Mouse (Mus musculus) stomach, postnatal 0 days (tissue): ENCODE results near the gene Mmd2. TPM values are rescaled to one million over a fixed set of nuclear protein-coding genes. Genes with fewer than 3 reads are reported as not detected.

Source experiments
- ATAC-seq: fragments of 200-750 bp; cut with Nextera tagmentation; 2 replicates; pipeline ENCODE4 v1.8.0; 2017; ENCODE audit not compliant: low FRiP score, low TSS enrichment
- DNase-seq: peaks from one replicate; pipeline ENCODE4 v3.0.0-alpha.2; 2016; ENCODE audit warnings: low spot score
- H3K27ac ChIP-seq: fragments of 300-500 bp; sonication (generic); replicated peaks from 2 replicates; pipeline ENCODE4 v1.5.1; 2014; ENCODE audit warnings: mild to moderate bottlenecking, control low read depth
- H3K27me3 ChIP-seq: fragments of 300-500 bp; sonication (generic); 2 replicates; pipeline ENCODE4 v1.6.1; 2014; ENCODE audit warnings: low read length; ENCODE audit not compliant: control insufficient read depth, insufficient read depth
- H3K36me3 ChIP-seq: fragments of 300-500 bp; sonication (generic); 2 replicates; pipeline ENCODE4 v1.6.1; 2014; ENCODE audit warnings: low read length, mixed read lengths; ENCODE audit not compliant: control insufficient read depth, insufficient read depth
- H3K4me1 ChIP-seq: fragments of 300-500 bp; sonication (generic); replicated peaks from 2 replicates; pipeline ENCODE4 v1.6.1; 2014; ENCODE audit warnings: antibody characterized with exemption; ENCODE audit not compliant: control insufficient read depth, insufficient read depth
- H3K4me2 ChIP-seq: fragments of 300-500 bp; sonication (generic); replicated peaks from 2 replicates; pipeline ENCODE4 v1.6.1; 2014; ENCODE audit warnings: low read depth, mild to moderate bottlenecking, control low read depth, moderate library complexity
- H3K4me3 ChIP-seq: fragments of 300-500 bp; sonication (generic); 2 replicates; pipeline ENCODE4 v1.5.1; 2014; ENCODE audit warnings: low read depth, low read length, control low read depth
- H3K9ac ChIP-seq: fragments of 300-500 bp; sonication (generic); 2 replicates; pipeline ENCODE4 v1.6.1; 2014; ENCODE audit warnings: mild to moderate bottlenecking, low read length, control low read depth, mixed read lengths
- H3K9me3 ChIP-seq: fragments of 300-500 bp; sonication (generic); 2 replicates; pipeline ENCODE4 v1.6.1; 2016; ENCODE audit warnings: low read length; ENCODE audit not compliant: control insufficient read depth
- CTCF ChIP-seq: IDR thresholded peaks from 2 replicates; pipeline ENCODE4 v1.5.1; 2016; ENCODE audit warnings: antibody characterized with exemption, low read depth, mild to moderate bottlenecking, moderate library complexity
- EP300 ChIP-seq: optimal IDR thresholded peaks from 2 replicates; pipeline ENCODE3; 2016; ENCODE audit warnings: antibody characterized with exemption
- WGBS: fragments of 180-500 bp; shearing (Covaris S2); extraction: QIAGEN DNeasy Blood & Tissue Kit; methylation state at CpG from one replicate; pipeline ENCODE4 v1.1.7; 2014; 5-methylcytosine and 5-hydroxymethylcytosine counted together
- polyA plus RNA-seq: library from polyadenylated mRNA; unstranded; fragments of >200 nt; fragmentation: Nextera tagmentation; extraction: Ambion mirVana; gene quantifications from 2 replicates; pipeline ENCODE4 v1.2.1, GENCODE M21; 2015

Mmd2 gene
- polyA plus RNA-seq, 1 experiment from 2014 or later = 1.2 TPM

- no peak overlapping the region for H3K4me2 ChIP-seq
- H3K27ac ChIP-seq = peak overlapping the region; percentile 13; the same call in 1 of the 2 replicates
- H3K4me3 ChIP-seq = no peak overlapping the region
- peaks cover 2% of the 10 kb centered on the region; the same call in 1 of the 2 replicates for H3K4me1 ChIP-seq
- no peaks in the 10 kb centered on the region for H3K9me3 ChIP-seq
- H3K9ac ChIP-seq = no peak overlapping the region
- H3K36me3 ChIP-seq = no peaks in the 10 kb centered on the region
- ATAC-seq = no peak
- H3K27me3 ChIP-seq = no peaks in the 10 kb centered on the region
- WGBS = 56% methylated on average over 7 of the region's 7 CpGs
- no peak for DNase-seq
- TF ChIP-seq CTCF = no peak
- TF ChIP-seq EP300 = no peak
Measured at GRCm38 (mm10) chr5:142648162-142648561, 39.6 kb upstream of the Mmd2 start.

- Histone ChIP-seq H3K27ac (no peak overlapping the region), H3K27me3 (no peaks in the 10 kb centered on the region), H3K9me3 (no peaks in the 10 kb centered on the region), H3K9ac (no peak overlapping the region), H3K4me1 (no peaks in the 10 kb centered on the region), H3K4me2 (no peak overlapping the region), H3K4me3 (no peak overlapping the region), H3K36me3 (peaks cover 6% of the 10 kb centered on the region; the same call in 1 of the 2 replicates)
- no peak for TF ChIP-seq EP300
- TF ChIP-seq CTCF = no peak
- no peak for ATAC-seq
- 83% methylated on average over 6 of the region's 6 CpGs for WGBS
- DNase-seq = no peak
Measured at GRCm38 (mm10) chr5:142641331-142642051, 32.9 kb upstream of the Mmd2 start.

GRCm38 (mm10) chr5:142640088-142640487, 31.5 kb upstream of the Mmd2 start:
- Histone ChIP-seq H3K36me3 (peaks cover 6% of the 10 kb centered on the region; the same call in 1 of the 2 replicates), H3K4me3 (no peak overlapping the region), H3K27me3 (no peaks in the 10 kb centered on the region), H3K4me1 (no peaks in the 10 kb centered on the region), H3K9ac (no peak overlapping the region), H3K9me3 (no peaks in the 10 kb centered on the region), H3K27ac (no peak overlapping the region), H3K4me2 (no peak overlapping the region)
- DNase-seq = peak; percentile 29
- TF ChIP-seq CTCF (no peak), EP300 (no peak)
- 86% methylated on average over 5 of the region's 5 CpGs for WGBS
- ATAC-seq = peak; percentile 79

GRCm38 (mm10) chr5:142637823-142638222, 29.2 kb upstream of the Mmd2 start:
- TF ChIP-seq CTCF = no peak
- TF ChIP-seq EP300 = no peak
- 90% methylated on average over 5 of the region's 5 CpGs for WGBS
- H3K36me3 ChIP-seq = peaks cover 6% of the 10 kb centered on the region
- DNase-seq = no peak
- no peak overlapping the region for H3K9ac ChIP-seq
- no peaks in the 10 kb centered on the region for H3K27me3 ChIP-seq
- no peak for ATAC-seq
- H3K4me1 ChIP-seq = no peaks in the 10 kb centered on the region
- no peak overlapping the region for H3K4me2 ChIP-seq
- no peaks in the 10 kb centered on the region for H3K9me3 ChIP-seq
- no peak overlapping the region for H3K4me3 ChIP-seq
- no peak overlapping the region for H3K27ac ChIP-seq

- DNase-seq = peak; percentile 17
- WGBS = 6% methylated on average over 6 of the region's 6 CpGs
- H3K4me1 ChIP-seq = peaks cover 6% of the 10 kb centered on the region
Measured at GRCm38 (mm10) chr5:142630224-142630623, 21.6 kb upstream of the Mmd2 start.

GRCm38 (mm10) chr5:142629663-142630025, 21.0 kb upstream of the Mmd2 start:
- Histone ChIP-seq H3K27ac (peak overlapping the region; percentile 88), H3K9me3 (no peaks in the 10 kb centered on the region), H3K27me3 (no peaks in the 10 kb centered on the region), H3K4me1 (peaks cover 6% of the 10 kb centered on the region), H3K9ac (peak overlapping the region; percentile 89), H3K4me3 (peak overlapping the region; percentile 91), H3K36me3 (no peaks in the 10 kb centered on the region; the same call in 1 of the 2 replicates), H3K4me2 (peak overlapping the region; percentile 74)
- WGBS = 1% methylated on average over 39 of the region's 41 CpGs
- DNase-seq (no peak), ATAC-seq (peak; percentile 67)
- TF ChIP-seq EP300 (no peak), CTCF (no peak)

More at GRCm38 (mm10) chr5:142630224-142630623, 21.6 kb upstream of the Mmd2 start:
- Histone ChIP-seq H3K9ac (peak overlapping the region; percentile 89), H3K36me3 (no peaks in the 10 kb centered on the region; the same call in 1 of the 2 replicates), H3K9me3 (no peaks in the 10 kb centered on the region), H3K27ac (peak overlapping the region; percentile 88), H3K27me3 (no peaks in the 10 kb centered on the region), H3K4me2 (peak overlapping the region; percentile 74), H3K4me3 (peak overlapping the region; percentile 91)
- TF ChIP-seq EP300 (no peak), CTCF (no peak)
- ATAC-seq = no peak
